Mouse (Mus musculus): ENCODE data around the gene Crhr1. TPM values are rescaled to one million over a fixed set of nuclear protein-coding genes. Genes with fewer than 3 reads are reported as not detected.
A peak's percentile ranks its signal among the peaks of the same experiment; 100 is the strongest.

Crhr1 gene
- polyA plus RNA-seq, 1 experiment from 2014 or later = not detected

DNA sequence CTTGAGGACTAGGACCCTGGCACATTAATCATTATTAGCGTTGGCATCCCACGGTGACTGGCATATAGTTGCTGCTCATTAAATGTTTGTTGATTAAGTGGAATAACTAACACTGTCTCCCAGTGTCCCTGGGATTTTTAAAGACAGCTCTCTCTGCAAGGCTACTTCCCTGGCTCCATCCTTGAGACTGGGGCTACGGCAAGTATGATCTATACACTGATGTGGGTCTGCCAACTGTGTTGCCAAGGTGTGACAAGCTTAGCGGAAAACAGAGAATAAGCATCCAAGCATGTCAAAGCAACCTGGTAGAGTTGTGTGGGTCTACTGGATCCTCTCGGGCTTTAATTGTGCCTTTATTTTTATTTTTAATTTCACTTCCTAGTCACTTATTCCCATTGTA lies 3.2 kb upstream of the Crhr1 start:
- no peak overlapping the region for H3K4me3 ChIP-seq (ENCODE audit: low read length)
- no peak overlapping the region for H3K27ac ChIP-seq (ENCODE audit: low read length)
- no peaks in the 10 kb centered on the region for H3K36me3 ChIP-seq (ENCODE audit: control insufficient read depth, insufficient read depth)
- no peak for ATAC-seq (replicated peaks; ENCODE audit: extremely low read depth, insufficient read depth, low FRiP score)
- peaks cover 3% of the 10 kb centered on the region for H3K4me1 ChIP-seq (ENCODE audit: control insufficient read depth, insufficient read depth, low read length)
- peaks cover 56% of the 10 kb centered on the region for H3K27me3 ChIP-seq (ENCODE audit: control insufficient read depth, insufficient read depth, low read length)
- no peak overlapping the region for H3K9ac ChIP-seq (ENCODE audit: low read length)
- no peaks in the 10 kb centered on the region for H3K9me3 ChIP-seq (replicated peaks; ENCODE audit: control insufficient read depth, low read length)
- WGBS = 79% methylated on average over 5 of the region's 5 CpGs
- no peak overlapping the region for H3K4me2 ChIP-seq (ENCODE audit: low read depth, low read length)

- Histone ChIP-seq H3K9ac (ENCODE audit: low read length) (no peak overlapping the region), H3K4me3 (ENCODE audit: low read length) (no peak overlapping the region), H3K36me3 (ENCODE audit: control insufficient read depth, insufficient read depth) (no peaks in the 10 kb centered on the region), H3K4me2 (ENCODE audit: low read depth, low read length) (no peak overlapping the region), H3K27me3 (ENCODE audit: control insufficient read depth, insufficient read depth, low read length) (peaks cover 71% of the 10 kb centered on the region), H3K4me1 (ENCODE audit: control insufficient read depth, insufficient read depth, low read length) (peaks cover 3% of the 10 kb centered on the region), H3K27ac (ENCODE audit: low read length) (no peak overlapping the region), H3K9me3 (replicated peaks; ENCODE audit: control insufficient read depth, low read length) (no peaks in the 10 kb centered on the region)
- ATAC-seq (replicated peaks; ENCODE audit: extremely low read depth, insufficient read depth, low FRiP score) = no peak
- WGBS = 65% methylated on average over 15 of the region's 15 CpGs
Observed at GRCm38 (mm10) chr11:104130721-104131647, 1.7 kb upstream of the Crhr1 start.

DNA sequence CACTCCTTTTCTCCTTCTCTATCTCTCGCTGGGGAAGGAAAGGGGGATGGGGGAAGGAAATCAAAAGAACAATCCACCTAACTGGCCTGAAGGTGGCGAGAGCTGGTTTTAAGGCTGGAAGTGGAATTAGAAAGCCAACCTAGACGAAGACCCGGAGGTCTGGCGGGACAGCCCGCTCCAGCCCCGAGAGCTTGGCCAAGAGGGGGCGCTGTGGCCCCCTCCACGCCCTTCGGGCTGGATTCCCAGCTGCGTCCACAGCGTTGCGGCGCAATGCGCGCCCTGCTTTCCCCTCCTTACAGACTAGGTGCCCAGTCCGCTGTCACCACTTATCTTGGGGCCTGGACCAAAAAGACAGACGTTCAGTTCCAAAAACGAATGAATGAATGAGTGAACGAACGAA lies 899 bp upstream of the Crhr1 start:
- H3K27me3 ChIP-seq (ENCODE audit: control insufficient read depth, insufficient read depth, low read length) = peaks cover 79% of the 10 kb centered on the region
- H3K4me2 ChIP-seq (ENCODE audit: low read depth, low read length) = peak overlapping the region; percentile 70; the same call in 1 of the 2 replicates
- H3K36me3 ChIP-seq (ENCODE audit: control insufficient read depth, insufficient read depth) = no peaks in the 10 kb centered on the region
- no peak overlapping the region for H3K27ac ChIP-seq (ENCODE audit: low read length)
- no peaks in the 10 kb centered on the region for H3K9me3 ChIP-seq (replicated peaks; ENCODE audit: control insufficient read depth, low read length)
- no peak for ATAC-seq (replicated peaks; ENCODE audit: extremely low read depth, insufficient read depth, low FRiP score)
- 1% methylated on average over 21 of the region's 21 CpGs for WGBS
- H3K4me1 ChIP-seq (ENCODE audit: control insufficient read depth, insufficient read depth, low read length) = peaks cover 3% of the 10 kb centered on the region
- H3K4me3 ChIP-seq (ENCODE audit: low read length) = peak overlapping the region; percentile 47
- no peak overlapping the region for H3K9ac ChIP-seq (ENCODE audit: low read length)

DNA sequence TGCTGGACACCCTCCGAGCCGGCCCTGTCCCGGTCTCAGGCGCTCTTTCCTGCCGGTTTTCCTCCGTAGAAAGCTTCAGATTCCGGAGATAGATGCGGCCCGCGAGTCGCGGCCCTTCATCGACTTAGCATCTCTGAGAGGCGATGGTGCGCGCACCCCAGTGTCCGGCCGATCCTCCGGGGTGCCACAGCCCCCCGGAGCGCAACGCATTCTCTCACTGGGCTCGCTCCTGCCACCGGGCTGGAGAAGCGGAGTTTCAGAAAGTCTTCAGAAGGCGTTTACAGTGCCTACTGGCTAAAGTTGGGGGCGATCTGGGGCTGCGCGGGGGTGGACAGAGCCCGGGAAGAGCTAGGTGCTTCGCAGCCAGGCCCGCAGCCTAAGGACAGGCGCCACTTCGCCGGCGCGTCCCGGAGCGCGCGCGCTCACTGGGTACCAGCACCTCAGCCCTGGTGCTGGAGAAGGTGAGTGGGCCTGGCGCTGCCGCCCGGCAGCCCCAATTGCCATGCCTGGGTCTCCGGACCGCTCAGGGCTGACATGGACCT lies 858 bp downstream of the Crhr1 start:
- ATAC-seq (replicated peaks; ENCODE audit: extremely low read depth, insufficient read depth, low FRiP score) = no peak

DNA sequence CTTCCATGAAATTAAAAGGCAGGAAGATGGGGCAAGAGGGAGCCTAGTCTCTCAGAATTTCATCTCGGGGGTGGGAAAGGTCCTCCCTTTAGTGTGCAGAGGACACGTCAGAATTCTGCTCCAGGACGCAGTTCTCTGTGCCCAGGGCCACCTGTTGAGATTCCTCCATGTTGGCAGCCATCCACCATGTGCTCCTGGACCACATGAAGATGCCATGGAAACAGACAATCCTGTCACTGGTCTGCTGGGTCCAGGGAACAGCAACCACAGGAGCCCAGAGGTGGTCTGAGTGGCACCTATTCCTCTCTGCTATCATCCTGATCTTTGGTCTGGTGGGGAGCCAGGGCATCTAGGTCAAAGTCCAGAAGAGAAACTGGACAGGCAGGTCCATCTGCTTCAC lies 6.3 kb downstream of the Crhr1 start:
- ATAC-seq (replicated peaks; ENCODE audit: extremely low read depth, insufficient read depth, low FRiP score) = no peak
- 60% methylated on average over 3 of the region's 3 CpGs for WGBS
- Histone ChIP-seq H3K27ac (ENCODE audit: low read length) (no peak overlapping the region), H3K4me2 (ENCODE audit: low read depth, low read length) (no peak overlapping the region), H3K9ac (ENCODE audit: low read length) (no peak overlapping the region), H3K4me3 (ENCODE audit: low read length) (no peak overlapping the region), H3K4me1 (ENCODE audit: control insufficient read depth, insufficient read depth, low read length) (no peaks in the 10 kb centered on the region), H3K27me3 (ENCODE audit: control insufficient read depth, insufficient read depth, low read length) (peaks cover 33% of the 10 kb centered on the region), H3K9me3 (replicated peaks; ENCODE audit: control insufficient read depth, low read length) (no peaks in the 10 kb centered on the region; the same call in 1 of the 2 replicates), H3K36me3 (ENCODE audit: control insufficient read depth, insufficient read depth) (no peaks in the 10 kb centered on the region)

More for the DNA sequence above, 858 bp downstream of the Crhr1 start:
- H3K4me2 ChIP-seq (ENCODE audit: low read depth, low read length) = peak overlapping the region; percentile 70
- H3K4me1 ChIP-seq (ENCODE audit: control insufficient read depth, insufficient read depth, low read length) = peaks cover 3% of the 10 kb centered on the region
- WGBS = 1% methylated on average over 47 of the region's 47 CpGs
- H3K4me3 ChIP-seq (ENCODE audit: low read length) = peak overlapping the region; percentile 47
- H3K27me3 ChIP-seq (ENCODE audit: control insufficient read depth, insufficient read depth, low read length) = peaks cover 75% of the 10 kb centered on the region
- no peaks in the 10 kb centered on the region for H3K9me3 ChIP-seq (replicated peaks; ENCODE audit: control insufficient read depth, low read length)
- no peak overlapping the region for H3K27ac ChIP-seq (ENCODE audit: low read length)
- H3K36me3 ChIP-seq (ENCODE audit: control insufficient read depth, insufficient read depth) = no peaks in the 10 kb centered on the region
- H3K9ac ChIP-seq (ENCODE audit: low read length) = no peak overlapping the region

DNA sequence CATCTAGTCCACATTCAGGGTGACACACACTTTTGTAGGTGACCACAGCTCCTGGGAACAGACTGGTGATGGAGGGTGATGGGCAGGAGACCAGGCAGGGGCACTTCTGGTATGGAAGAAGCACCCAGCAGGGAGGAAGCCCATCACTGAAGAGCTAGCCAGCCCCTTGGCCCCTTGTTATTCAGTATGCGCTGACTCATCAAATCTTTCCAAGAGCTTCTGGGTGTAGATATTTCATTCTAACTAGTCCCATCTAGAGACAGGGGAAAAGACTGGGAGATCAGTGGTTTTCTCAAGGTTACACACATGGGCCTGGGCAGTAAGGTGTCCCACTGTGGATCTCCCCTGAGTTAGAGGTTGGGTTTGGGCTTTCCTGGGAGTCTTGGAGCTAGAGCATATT lies 12.3 kb downstream of the Crhr1 start:
- Histone ChIP-seq H3K4me3 (ENCODE audit: low read length) (no peak overlapping the region), H3K9ac (ENCODE audit: low read length) (no peak overlapping the region), H3K27me3 (ENCODE audit: control insufficient read depth, insufficient read depth, low read length) (no peaks in the 10 kb centered on the region; the same call in 1 of the 2 replicates), H3K36me3 (ENCODE audit: control insufficient read depth, insufficient read depth) (no peaks in the 10 kb centered on the region), H3K4me1 (ENCODE audit: control insufficient read depth, insufficient read depth, low read length) (no peaks in the 10 kb centered on the region), H3K27ac (ENCODE audit: low read length) (no peak overlapping the region), H3K9me3 (replicated peaks; ENCODE audit: control insufficient read depth, low read length) (peaks cover 2% of the 10 kb centered on the region; the same call in 1 of the 2 replicates), H3K4me2 (ENCODE audit: low read depth, low read length) (no peak overlapping the region)
- no peak for ATAC-seq (replicated peaks; ENCODE audit: extremely low read depth, insufficient read depth, low FRiP score)
- 96% methylated on average over 1 of the region's 1 CpGs for WGBS

DNA sequence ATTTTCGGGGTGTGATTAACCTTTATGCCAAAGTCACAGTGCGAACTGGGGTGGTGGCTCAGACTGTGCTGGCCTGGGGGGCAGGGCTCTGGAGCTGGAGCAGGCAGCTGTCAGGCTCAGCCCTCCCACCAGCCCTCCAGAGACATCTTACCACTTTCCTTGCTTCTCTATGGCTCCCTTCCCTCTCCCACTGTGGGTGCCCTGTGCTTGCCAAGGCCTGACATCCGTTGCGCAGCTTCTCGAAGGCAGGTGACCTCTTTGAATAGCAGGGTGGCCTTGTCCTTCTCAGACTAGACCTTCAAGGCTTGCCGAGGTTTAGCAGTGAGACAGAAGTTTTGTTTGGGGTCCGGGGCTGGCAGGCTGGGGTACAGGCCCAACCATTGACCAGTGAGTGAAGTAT lies 16.1 kb downstream of the Crhr1 start:
- WGBS = 63% methylated on average over 7 of the region's 7 CpGs
- no peak overlapping the region for H3K27ac ChIP-seq (ENCODE audit: low read length)
- H3K4me3 ChIP-seq (ENCODE audit: low read length) = no peak overlapping the region
- H3K9ac ChIP-seq (ENCODE audit: low read length) = no peak overlapping the region
- no peak for ATAC-seq (replicated peaks; ENCODE audit: extremely low read depth, insufficient read depth, low FRiP score)
- no peaks in the 10 kb centered on the region for H3K4me1 ChIP-seq (ENCODE audit: control insufficient read depth, insufficient read depth, low read length)
- no peaks in the 10 kb centered on the region for H3K36me3 ChIP-seq (ENCODE audit: control insufficient read depth, insufficient read depth)
- no peak overlapping the region for H3K4me2 ChIP-seq (ENCODE audit: low read depth, low read length)
- H3K27me3 ChIP-seq (ENCODE audit: control insufficient read depth, insufficient read depth, low read length) = peaks cover 4% of the 10 kb centered on the region
- peaks cover 2% of the 10 kb centered on the region; the same call in 1 of the 2 replicates for H3K9me3 ChIP-seq (replicated peaks; ENCODE audit: control insufficient read depth, low read length)

DNA sequence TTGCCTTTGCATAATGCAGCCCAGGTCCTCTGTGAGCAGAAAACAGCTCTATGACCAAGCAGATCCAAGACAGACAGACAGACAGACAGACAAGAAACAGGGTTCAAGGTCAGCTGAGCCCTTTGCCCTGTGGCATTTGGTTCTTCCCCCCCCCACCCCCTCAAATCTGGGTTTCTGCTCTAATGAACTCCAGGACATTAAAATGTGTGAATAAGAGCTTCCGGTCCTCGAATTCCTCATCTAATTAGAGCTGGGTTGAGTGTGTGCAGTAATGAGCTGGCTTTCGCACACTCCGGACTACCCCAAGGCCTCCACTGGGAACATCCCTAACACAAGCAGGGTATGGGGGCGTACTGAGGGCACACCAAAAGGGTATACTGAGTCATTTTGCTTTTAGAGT lies 18.3 kb downstream of the Crhr1 start:
- Histone ChIP-seq H3K27ac (ENCODE audit: low read length) (no peak overlapping the region), H3K4me3 (ENCODE audit: low read length) (no peak overlapping the region), H3K4me2 (ENCODE audit: low read depth, low read length) (no peak overlapping the region), H3K9ac (ENCODE audit: low read length) (no peak overlapping the region), H3K9me3 (replicated peaks; ENCODE audit: control insufficient read depth, low read length) (no peaks in the 10 kb centered on the region), H3K27me3 (ENCODE audit: control insufficient read depth, insufficient read depth, low read length) (peaks cover 8% of the 10 kb centered on the region), H3K4me1 (ENCODE audit: control insufficient read depth, insufficient read depth, low read length) (no peaks in the 10 kb centered on the region), H3K36me3 (ENCODE audit: control insufficient read depth, insufficient read depth) (no peaks in the 10 kb centered on the region)
- WGBS = 77% methylated on average over 5 of the region's 5 CpGs
- ATAC-seq (replicated peaks; ENCODE audit: extremely low read depth, insufficient read depth, low FRiP score) = no peak

DNA sequence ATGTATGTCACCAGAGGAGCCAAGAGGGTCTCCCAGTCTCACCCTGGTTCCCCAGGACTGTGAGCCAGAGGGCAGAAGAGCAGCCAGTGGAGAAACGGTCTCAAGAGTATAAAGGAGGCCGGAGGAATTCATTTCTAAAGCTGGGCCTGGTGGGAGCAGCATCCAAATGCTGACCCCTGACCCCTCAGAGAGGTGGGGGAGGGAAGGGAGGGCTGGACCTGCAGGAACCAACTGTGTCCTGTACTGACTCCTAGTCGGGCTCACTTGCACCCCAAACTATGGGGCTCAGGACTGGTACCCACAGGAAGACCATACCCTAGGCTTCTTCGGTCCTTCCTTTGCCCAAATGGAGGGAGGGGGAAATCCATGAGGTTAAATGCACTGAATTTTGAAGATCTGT lies 21.7 kb downstream of the Crhr1 start:
- no peak for ATAC-seq (replicated peaks; ENCODE audit: extremely low read depth, insufficient read depth, low FRiP score)
- Histone ChIP-seq H3K9ac (ENCODE audit: low read length) (no peak overlapping the region), H3K4me3 (ENCODE audit: low read length) (no peak overlapping the region), H3K9me3 (replicated peaks; ENCODE audit: control insufficient read depth, low read length) (no peaks in the 10 kb centered on the region), H3K27ac (ENCODE audit: low read length) (no peak overlapping the region), H3K4me2 (ENCODE audit: low read depth, low read length) (no peak overlapping the region), H3K4me1 (ENCODE audit: control insufficient read depth, insufficient read depth, low read length) (peaks cover 5% of the 10 kb centered on the region; the same call in 1 of the 2 replicates), H3K36me3 (ENCODE audit: control insufficient read depth, insufficient read depth) (no peaks in the 10 kb centered on the region), H3K27me3 (ENCODE audit: control insufficient read depth, insufficient read depth, low read length) (peaks cover 36% of the 10 kb centered on the region)
- 63% methylated on average over 4 of the region's 4 CpGs for WGBS

All from heart, embryonic 16.5 days (tissue).